Mouse (Mus musculus) neural tube, embryonic 10.5 days (tissue): Measurements from ENCODE around the gene Rhd.
A peak's percentile ranks its signal among the peaks of the same experiment; 100 is the strongest.
"Not testable (repeated sequence)": the region's sequence is repeated elsewhere in the genome, so short reads cannot be mapped to it uniquely, and the experiment has no call there.

Source experiments
- DNase-seq: peaks from one replicate; pipeline ENCODE4 v3.0.0-alpha.2; 2017; ENCODE audit warnings: low spot score; ENCODE audit errors: extremely low spot score

Rhd gene

DNA sequence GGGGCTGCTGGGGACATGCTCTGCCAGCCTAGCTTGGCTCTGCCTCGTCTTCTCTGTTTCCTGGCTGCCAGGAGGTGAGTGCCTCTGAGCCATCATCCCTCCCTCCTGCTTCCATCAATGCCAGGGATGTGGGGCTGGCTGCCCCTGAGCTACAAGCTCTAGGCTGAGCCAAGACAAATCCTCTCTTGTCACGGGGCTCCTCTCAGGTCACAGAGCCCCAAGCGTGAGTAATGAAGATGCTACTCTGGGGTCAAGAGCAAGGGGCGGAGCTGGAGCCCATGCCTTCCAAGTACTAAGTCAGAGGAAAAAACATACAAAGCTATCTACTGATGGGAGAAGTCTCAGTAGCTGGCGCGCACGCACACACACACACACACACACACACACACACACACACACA, 38.7 kb downstream of the Rhd start:
- DNase-seq = no peak

DNA sequence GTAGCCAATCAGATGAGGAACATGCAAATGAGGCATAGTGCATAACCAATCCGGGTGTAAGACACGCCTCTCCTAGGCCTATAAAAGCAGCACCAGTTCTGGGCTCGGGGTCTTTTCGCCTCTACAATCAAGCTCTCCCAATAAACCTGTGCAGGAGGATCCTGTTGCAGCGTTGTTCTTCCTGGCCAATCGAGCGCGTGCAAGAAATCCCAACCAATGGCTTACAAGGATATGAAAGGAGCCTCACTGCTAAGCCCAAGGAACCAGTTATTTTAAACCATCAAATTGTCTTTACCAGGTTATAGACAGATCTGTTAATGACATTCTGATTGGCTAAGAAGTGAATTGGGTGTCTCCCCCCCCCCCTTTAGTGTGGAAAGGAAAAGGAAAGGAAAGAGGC, 47.1 kb downstream of the Rhd start:
- DNase-seq = not testable (repeated sequence)

DNA sequence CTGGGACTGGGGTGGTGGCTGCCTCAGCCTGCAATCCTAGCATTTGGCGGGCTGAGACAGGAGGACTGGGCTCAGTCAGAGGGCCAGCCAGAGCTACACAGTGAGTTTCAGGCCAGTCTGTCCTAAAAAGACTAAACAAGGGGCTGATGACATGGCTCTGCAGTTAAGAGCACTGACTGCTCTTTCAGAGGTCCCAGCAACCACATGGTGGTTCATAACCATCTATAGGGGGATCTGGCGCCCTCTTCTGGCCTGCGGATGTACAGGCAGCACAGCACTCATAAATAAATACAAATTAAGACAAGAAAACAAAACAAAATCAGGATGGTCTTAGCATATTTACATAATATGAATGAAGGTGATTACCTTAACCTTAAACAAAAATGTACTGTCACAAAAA, 49.1 kb downstream of the Rhd start:
- peak; percentile 72 for DNase-seq

DNA sequence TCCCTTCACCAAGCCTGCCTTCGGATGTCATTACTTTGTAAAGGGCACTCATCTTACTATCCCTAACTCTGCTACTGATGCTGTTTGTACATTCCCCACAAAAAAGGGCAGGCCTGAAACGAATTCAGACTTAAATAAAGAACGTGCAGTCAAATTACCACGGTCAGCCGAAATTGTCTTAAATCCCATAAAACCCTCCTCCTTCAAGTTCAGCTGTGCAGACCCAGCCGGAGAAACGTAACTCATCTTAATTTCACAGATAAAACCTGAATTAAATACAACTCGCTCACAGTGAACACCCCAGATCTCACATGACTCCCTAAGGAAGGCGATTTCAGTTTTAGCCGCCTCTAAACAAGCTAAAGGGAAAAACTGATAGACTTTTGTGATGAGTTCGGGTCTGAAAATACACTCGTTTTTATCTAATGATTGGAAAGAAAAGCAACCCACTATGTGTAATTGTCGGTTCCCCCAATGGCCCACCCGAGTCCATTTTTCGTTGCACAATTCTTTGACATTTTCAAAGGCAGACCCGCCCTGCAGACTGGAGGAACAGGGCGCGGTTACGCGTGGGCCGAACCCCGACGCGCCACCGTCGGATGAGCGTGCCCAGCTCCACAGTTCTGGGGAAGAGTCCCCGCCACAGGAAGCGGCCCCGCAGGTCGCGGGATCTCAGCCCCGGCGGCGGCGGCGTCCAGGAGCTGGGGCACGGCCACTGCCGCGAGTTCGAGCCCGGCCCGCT, 50.0 kb downstream of the Rhd start:
- no peak for DNase-seq

DNA sequence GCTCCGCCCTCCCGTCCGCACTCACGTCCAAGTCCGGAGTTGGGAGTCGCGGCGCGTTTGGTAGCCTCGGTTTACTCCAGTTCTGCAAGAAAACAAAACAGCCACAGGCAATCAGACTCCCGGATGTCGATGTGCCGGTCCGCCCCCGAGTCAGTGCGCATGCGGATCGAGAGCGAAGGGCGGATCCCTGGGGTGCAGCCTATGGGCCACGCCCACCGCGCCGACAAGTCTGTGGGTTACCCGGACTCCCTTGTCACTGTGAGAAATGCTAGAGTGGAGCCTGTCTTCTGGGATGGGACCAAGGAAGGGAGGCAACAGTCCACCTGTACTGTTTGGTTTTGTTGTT, 50.5 kb downstream of the Rhd start, which contains the start of gene Tmem50a:
Tmem50a (minus strand) TSS at position 161 of the 346 bp plus-strand sequence.
- peak; percentile 92 for DNase-seq

DNA sequence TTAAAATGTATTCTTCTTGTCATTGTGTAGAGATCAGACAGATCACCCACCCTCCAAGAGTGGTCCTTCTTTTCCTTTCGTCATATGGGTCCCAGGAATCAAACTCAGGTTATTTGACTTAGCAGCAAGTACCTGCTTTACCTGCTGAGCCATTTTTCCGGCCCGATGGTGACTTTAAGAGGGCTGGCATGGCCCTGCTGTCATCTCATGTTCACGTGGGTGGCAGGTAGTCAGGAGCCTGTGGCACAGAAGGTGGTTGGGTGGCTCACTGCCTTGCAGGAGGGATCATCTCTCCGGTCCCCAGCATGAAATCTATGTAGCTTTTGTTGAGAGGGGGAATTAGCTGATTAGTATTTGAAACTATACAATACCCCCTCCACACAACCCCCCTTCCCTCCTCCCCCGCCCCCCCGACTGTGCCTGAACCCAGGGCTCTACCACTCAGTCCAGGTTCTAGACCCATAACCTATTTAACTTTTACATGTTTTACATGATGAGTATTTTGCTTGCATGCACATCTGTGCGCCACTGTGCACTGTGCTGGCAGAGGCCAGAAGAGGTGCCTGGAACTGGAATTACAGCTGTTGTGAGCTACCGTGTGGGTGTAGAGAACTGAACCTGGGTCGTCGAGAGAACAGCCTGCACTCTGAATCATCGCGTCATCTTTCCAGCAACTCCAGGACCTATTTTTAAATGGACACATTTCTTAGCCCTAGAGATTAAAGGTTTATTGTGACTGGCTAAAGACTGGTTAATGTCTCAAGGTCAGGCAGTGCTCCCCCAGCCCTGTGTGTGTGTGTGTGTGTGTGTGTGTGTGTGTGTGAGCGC, 51.1 kb downstream of the Rhd start:
- no peak for DNase-seq

DNA sequence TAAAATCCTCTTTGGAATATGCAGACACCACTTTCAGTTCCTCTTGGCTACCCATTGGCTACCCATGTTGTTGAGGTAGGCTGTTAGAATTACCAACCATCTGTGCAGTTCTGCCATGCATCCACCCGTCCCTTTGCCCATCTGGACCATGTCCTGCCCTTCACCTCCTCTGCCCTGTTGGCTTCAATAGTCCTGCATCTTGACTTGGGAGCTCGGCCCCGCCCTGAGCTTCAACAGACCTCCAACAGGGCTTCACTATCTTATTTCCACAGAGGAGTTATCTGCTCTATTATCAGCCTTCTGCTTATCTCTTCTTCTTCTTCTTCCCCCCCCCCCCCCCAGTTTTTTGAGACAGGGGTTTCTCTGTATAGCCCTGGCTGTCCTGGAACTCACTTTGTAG, 52.9 kb downstream of the Rhd start:
- DNase-seq = no peak

DNA sequence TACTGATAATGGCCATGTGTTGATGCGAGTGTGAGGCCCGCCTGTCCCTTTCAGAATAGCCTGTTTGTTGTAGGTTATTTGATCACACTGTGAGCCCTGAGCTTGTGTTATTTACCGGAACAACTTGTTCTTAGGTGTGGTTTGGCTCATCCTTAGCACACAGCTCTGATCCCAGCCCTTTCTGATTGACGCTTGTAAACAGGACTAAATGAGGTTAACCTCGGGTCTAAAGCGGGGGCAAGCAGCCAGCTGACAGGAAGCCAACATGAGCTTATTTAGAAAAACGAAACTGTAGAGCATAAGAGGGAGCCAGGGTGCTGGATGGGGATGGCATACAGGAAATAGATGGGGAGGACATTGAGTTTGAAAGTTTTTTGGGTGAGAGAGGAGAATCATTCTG, 54.0 kb downstream of the Rhd start:
- DNase-seq = no peak

DNA sequence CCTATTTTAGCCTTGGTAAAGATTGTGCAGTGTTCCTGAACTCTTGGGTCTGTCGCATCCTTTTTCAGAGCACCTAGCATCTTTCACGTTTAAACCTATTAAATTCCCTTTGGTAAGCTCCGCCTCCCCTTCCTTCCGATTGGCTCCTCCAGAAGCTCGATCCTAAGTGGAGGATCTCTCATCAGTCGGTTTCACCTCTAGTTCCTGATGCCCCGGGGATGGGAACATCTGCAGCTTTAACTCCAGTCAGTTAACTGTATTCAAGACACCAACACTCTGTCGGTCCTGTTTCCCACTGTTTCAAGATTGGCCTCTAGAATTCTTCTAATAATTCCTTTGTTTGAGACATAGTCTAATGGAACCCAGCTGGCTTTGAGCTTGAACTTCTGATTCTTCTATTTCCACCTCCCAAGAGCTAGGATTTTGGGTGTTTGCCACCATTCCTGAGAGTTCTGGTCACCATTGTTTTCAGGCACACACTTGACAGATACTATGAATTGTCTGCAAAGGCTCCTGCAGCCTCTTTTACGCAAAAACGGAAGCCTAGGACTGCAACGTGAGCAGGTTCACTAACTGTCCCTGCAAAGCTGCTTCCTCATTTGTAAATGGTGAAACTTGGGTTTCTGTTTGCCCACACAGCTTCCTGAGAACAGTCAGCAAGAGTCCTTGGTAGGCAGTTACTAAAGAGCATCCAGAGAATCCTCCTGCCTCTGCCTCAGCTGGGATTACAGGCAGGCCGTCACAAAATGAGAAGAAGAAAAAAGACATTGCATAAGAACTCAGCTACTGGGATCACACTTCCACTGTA, 55.6 kb downstream of the Rhd start:
- DNase-seq = no peak

DNA sequence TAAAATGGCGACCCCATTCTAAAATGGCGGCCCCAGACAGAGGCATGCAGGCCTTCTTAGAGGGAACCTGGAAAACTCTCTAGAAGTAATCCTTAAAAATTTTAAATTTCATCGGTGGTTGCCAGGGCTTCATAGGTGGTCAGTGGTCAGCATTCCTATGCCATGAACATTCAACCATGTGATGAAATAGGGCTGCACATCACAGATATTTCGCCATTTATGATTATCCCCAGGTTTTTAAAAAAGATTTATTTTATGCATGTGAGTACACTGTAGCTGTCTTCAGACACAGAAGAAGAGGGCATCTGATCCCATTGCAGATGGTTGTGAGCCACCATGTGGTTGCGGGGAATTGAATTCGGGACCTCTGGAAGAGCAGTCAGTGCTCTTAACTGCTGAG, 56.3 kb downstream of the Rhd start:
- DNase-seq = no peak

DNA sequence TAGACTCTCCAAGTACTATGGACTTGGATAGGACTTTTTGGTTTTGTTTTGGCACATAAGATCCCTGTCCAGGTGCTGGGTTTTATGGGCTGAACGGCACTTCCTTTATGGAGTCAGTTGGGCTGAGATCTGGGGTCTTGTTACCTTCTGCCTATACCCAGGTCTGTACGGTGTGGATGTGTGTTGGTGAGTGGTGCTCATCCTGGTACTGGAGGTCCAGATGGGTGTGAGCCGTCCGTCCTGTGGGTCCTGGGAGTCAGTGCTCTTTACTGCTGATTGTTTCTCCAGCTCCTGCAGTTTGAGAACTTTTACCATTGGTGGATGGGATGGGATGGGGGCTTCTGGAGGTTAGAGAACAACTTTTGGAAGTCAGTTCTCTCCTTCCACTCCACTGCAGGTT, 57.4 kb downstream of the Rhd start:
- no peak for DNase-seq

DNA sequence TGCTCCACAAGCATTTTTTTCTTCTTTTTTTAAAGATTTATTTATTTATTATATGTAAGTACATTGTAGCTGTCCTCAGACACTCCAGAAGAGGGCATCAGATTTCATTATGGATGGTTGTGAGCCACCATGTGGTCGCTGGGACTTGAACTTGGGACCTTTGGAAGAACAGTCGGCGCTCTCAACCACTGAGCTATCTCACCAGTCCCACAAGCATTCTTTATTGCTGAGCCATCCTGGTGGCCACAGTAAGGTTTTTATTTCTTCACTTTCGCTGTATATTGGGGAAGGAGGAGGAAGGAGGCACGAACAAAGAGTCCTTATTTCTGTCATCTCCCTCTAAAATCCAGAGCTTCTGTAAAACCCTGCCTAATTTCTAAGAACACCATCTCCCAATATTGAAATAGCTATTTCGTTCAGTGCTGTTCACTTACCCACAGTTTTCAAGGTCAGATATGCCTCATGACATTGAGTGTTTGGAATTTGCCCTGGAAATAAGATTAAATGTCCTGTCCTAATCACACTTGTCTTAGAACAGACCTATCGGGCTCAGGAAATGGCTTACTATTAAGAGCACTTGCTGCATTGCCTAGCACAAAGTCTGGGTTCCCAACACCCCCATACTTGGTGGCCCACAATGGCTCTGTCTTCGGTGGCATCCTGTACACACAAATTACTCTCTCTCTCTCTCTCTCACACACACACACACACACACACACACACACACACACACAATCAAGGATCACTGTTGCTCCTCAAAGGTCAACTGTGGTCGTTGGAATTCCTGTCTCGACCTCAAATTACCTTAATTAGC, 58.0 kb downstream of the Rhd start:
- DNase-seq = no peak

DNA sequence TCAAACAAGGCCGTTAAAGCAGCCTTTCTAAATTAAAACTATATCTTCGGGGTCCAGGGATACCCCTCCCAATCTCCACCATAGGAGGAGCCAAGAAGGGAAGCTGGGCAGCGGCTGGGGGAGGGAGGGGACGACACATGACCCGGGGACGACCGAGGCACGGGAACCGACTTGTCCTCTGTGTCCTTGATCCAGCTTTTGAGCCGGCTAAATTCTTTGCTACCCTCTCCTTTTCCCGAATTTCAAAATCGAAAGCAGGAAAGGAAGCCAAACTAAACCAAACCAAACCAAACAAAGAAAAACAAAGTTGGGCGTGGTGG, 58.5 kb downstream of the Rhd start:
- peak; percentile 65 for DNase-seq

DNA sequence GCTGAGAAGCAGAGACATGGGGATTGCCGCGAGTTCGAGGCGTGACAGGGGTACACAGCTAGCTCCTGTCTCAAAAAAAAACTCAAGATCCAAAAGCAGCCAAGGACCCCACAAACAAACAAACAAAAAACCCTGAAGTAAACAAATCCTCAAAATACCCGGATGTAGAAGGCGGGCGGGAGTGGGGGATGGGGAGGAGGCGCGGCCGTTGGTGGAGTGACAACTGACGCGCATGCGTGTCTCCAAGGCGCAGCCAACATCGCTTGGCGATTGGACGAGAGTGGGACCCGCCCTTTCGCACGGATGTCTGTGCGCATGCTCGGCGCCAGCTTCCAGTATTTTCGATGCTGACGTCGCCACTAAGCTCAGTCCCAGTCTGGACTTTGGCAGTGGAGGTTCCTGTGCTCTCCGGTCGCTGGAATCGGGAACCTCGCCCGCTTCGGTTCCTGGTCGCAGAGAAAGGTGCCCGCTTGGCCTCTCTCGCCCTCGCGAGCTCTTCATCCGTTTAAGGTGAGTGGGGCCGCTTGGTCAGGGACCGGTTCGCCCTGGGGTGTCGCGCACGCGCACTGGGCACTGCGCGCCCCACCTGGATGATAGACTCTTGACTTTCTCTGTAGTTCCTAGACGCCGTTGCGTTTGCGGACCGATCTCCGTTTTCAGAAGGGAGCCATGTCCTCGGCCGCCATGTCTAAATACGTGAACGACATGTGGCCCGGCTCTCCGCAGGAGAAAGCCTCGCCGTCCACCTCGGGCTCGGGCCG, 59.1 kb downstream of the Rhd start, which contains the start of gene Rsrp1:
Rsrp1 (plus strand) TSS at position 335 of the 761 bp plus-strand sequence.
- DNase-seq = peak; percentile 98

DNA sequence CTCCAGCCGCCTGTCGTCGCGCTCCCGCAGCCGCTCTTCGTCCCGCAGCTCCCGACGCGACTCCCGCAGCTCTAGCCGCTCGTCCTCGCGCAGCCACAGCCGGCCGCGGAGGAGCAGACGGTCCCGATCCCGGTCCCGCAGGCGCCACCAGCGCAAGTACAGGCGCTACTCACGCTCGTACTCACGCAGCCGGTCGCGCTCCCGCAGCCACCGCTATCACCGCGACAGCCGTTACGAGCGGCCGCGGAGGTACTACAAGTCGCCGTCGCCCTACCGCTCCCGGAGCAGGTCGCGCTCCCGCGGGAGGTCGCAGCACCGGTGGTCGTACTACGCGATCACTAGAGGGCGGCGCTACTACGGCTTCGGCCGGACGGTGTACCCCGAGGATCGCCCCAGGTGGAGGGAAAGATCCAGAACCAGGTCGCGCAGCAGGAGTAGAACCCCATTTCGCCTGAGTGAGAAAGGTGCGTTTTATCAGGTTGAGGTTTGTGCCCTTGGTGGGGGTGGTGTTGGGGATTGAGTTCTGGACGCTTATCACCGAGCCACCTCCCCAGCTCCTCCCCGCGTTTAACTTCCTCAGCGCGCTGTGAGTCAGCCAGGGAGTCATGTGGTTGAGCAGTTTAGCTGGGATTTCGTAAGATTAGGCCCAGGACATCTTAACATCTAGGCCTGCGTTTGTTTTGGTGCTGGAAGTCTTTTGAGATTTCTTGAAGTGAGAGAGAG, 59.8 kb downstream of the Rhd start:
- peak; percentile 62 for DNase-seq

DNA sequence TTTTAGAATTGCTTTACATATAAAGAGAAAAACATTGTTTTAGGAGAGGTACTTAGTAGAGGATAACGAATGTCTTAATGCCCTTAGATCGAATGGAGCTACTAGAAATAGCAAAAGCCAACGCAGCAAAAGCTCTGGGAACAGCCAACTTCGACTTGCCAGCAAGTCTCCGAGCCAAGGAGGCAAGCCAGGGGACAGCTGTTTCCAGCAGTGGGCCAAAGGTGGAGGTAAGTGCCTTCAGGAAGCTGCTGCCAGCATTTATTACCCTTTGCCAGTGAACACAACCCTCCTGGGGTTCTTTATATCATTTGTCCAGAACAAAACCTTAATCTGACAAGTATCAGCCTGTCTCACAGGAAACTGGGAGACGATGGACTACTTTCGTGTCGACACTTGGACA, 60.9 kb downstream of the Rhd start:
- no peak for DNase-seq

DNA sequence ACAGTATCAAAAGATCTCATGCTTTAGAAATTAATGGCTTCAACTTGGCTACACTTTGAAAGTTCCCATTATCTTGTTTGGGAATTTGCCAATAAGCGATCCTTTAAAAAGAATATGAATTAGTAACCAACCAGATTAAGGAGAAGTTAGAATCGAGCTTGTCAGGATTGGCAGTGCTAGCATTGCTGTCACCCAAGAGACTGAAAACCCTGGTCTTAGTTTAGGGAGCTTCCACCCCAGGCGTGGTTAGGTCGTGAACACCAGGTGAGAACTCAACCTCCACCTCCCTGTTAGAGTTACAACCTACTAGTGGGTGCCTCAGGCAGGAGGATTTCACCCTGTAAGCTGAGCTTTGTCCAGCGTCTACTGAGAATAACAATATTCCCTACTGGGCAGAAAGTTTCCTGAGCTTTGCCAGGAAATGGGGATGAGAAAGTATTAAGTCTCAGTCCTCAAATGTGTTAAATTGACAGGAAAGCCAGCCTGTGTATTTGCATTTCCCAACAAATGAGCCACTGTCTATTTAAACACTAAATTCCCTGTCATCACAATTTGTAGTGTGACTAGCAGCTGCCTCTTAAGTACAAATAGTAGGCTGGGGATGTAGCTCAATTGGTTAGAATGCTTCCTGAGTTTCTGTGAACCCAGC, 63.6 kb downstream of the Rhd start:
- DNase-seq = no peak

DNA sequence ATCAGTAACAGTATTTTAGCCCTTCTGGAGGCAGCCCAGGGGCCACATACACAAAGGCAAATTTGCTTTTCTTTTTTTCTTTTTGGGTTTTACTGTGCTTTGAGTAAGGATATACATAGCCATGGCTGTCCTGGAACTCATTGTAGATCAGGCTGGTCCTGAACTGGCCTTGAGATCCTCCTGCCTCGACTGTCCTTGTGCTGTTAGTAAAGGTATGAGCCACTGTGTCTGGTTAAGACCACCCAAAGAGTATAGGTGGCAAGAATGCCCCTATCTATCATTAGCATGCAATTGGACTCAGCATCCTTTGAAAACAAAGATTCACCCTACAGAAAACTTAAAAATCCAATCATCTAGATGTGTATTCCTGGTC, 64.1 kb downstream of the Rhd start:
- no peak for DNase-seq

DNA sequence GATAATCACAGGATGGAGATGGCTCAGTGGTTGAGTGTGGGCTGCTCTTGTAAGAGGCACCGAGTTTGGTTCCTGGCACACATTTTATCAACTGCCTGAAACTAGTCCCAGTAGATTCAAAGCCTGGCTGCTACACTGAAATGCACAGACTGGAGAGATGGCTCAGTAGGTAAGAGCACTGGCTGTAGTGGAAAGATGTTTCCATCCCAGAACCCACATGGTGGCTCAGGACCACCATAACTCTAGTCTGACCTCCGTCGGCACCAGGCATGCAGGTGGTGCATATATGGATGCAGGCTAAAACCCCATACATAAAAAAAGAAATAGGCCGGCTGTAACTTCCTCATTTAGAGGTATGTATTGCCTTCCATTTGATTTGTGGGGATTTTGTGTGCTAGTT, 65.2 kb downstream of the Rhd start:
- no peak for DNase-seq
